Mouse (Mus musculus) intestine, postnatal 0 days (tissue): ENCODE results near the gene Spata17. TPM values are rescaled to one million over a fixed set of nuclear protein-coding genes. Genes with fewer than 3 reads are reported as not detected.

ENCODE experiments used
- ATAC-seq: fragments of 200-750 bp; cut with Nextera tagmentation; 2 replicates; pipeline ENCODE4 v1.8.0; 2017; ENCODE audit warnings: mild to moderate bottlenecking, moderate TSS enrichment, moderate library complexity
- H3K27ac ChIP-seq: fragments of 300-500 bp; sonication (generic); 2 replicates; pipeline ENCODE4 v1.5.1; 2014; ENCODE audit warnings: mild to moderate bottlenecking, low read depth, low read length, moderate library complexity
- H3K27me3 ChIP-seq: fragments of 300-500 bp; sonication (generic); replicated peaks from 2 replicates; pipeline ENCODE4 v1.6.1; 2014; ENCODE audit warnings: low read length, mixed read lengths; ENCODE audit not compliant: control insufficient read depth, insufficient read depth
- H3K36me3 ChIP-seq: fragments of 300-500 bp; sonication (generic); 2 replicates; pipeline ENCODE4 v1.6.1; 2014; ENCODE audit warnings: mild to moderate bottlenecking, moderate library complexity; ENCODE audit not compliant: control insufficient read depth, insufficient read depth
- H3K4me1 ChIP-seq: fragments of 300-500 bp; sonication (generic); replicated peaks from 2 replicates; pipeline ENCODE4 v1.6.1; 2014; ENCODE audit warnings: antibody characterized with exemption, low read length, mixed read lengths; ENCODE audit not compliant: control insufficient read depth, insufficient read depth
- H3K4me2 ChIP-seq: fragments of 300-500 bp; sonication (generic); replicated peaks from 2 replicates; pipeline ENCODE4 v1.6.1; 2014; ENCODE audit warnings: low read depth, mild to moderate bottlenecking, moderate library complexity
- H3K4me3 ChIP-seq: fragments of 300-500 bp; sonication (generic); 2 replicates; pipeline ENCODE4 v1.5.1; 2014; ENCODE audit warnings: low read depth, low read length
- H3K9ac ChIP-seq: fragments of 300-500 bp; sonication (generic); 2 replicates; pipeline ENCODE4 v1.6.1; 2014; ENCODE audit warnings: mild to moderate bottlenecking, low read depth, low read length
- H3K9me3 ChIP-seq: fragments of 300-500 bp; sonication (generic); 2 replicates; pipeline ENCODE4 v1.6.1; 2016; ENCODE audit warnings: mixed run types; ENCODE audit not compliant: control insufficient read depth
- CTCF ChIP-seq: sonication (generic); IDR thresholded peaks from 2 replicates; pipeline ENCODE4 v1.5.1; 2016; ENCODE audit warnings: low read depth, mild to moderate bottlenecking, control low read depth, antibody characterized with exemption, moderate library complexity
- WGBS: fragments of 180-500 bp; shearing (Covaris S2); extraction: QIAGEN DNeasy Blood & Tissue Kit; methylation state at CpG from one replicate; pipeline ENCODE4 v1.1.7; 2014; 5-methylcytosine and 5-hydroxymethylcytosine counted together
- polyA plus RNA-seq: library from polyadenylated mRNA; unstranded; fragments of >200 nt; fragmentation: Nextera tagmentation; extraction: Ambion mirVana; gene quantifications from 2 replicates; pipeline ENCODE4 v1.2.1, GENCODE M21; 2015

The Spata17 gene
- polyA plus RNA-seq, 1 experiment from 2014 or later = 0.13 TPM

- TF ChIP-seq CTCF = no peak
- no peak overlapping the region for H3K27ac ChIP-seq
- no peaks in the 10 kb centered on the region for H3K27me3 ChIP-seq
Measured at GRCm38 (mm10) chr1:187077043-187077334, 138.3 kb downstream of the Spata17 start.

GRCm38 (mm10) chr1:187076198-187077042 is 138.8 kb downstream of the Spata17 start:
- H3K9ac ChIP-seq = no peak overlapping the region
- H3K4me3 ChIP-seq = no peak overlapping the region
- no peak for ATAC-seq
- H3K4me2 ChIP-seq = no peak overlapping the region
- WGBS = 75% methylated on average over 3 of the region's 3 CpGs
- no peak overlapping the region for H3K27ac ChIP-seq
- H3K4me1 ChIP-seq = no peaks in the 10 kb centered on the region
- no peaks in the 10 kb centered on the region for H3K36me3 ChIP-seq
- TF ChIP-seq CTCF = no peak
- no peaks in the 10 kb centered on the region; the same call in 1 of the 2 replicates for H3K9me3 ChIP-seq
- no peaks in the 10 kb centered on the region for H3K27me3 ChIP-seq

More at GRCm38 (mm10) chr1:187077043-187077334, 138.3 kb downstream of the Spata17 start:
- no peaks in the 10 kb centered on the region for H3K36me3 ChIP-seq
- H3K4me2 ChIP-seq = no peak overlapping the region
- ATAC-seq = no peak
- 63% methylated on average over 3 of the region's 3 CpGs for WGBS
- H3K4me1 ChIP-seq = no peaks in the 10 kb centered on the region
- H3K4me3 ChIP-seq = no peak overlapping the region
- H3K9me3 ChIP-seq = no peaks in the 10 kb centered on the region; the same call in 1 of the 2 replicates
- H3K9ac ChIP-seq = no peak overlapping the region

GRCm38 (mm10) chr1:187059874-187060273 is 155.4 kb downstream of the Spata17 start:
- Histone ChIP-seq H3K9ac (no peak overlapping the region), H3K27me3 (no peaks in the 10 kb centered on the region), H3K4me1 (no peaks in the 10 kb centered on the region), H3K27ac (no peak overlapping the region), H3K9me3 (no peaks in the 10 kb centered on the region), H3K4me3 (no peak overlapping the region), H3K36me3 (no peaks in the 10 kb centered on the region), H3K4me2 (no peak overlapping the region)
- 46% methylated on average over 1 of the region's 1 CpGs for WGBS
- TF ChIP-seq CTCF = no peak
- no peak for ATAC-seq

- H3K9ac ChIP-seq = no peak overlapping the region
- no peak for TF ChIP-seq CTCF
- H3K4me1 ChIP-seq = no peaks in the 10 kb centered on the region
- H3K36me3 ChIP-seq = no peaks in the 10 kb centered on the region
- no peak overlapping the region for H3K4me3 ChIP-seq
- H3K27me3 ChIP-seq = no peaks in the 10 kb centered on the region
- 70% methylated on average over 2 of the region's 2 CpGs for WGBS
- ATAC-seq = no peak
- no peaks in the 10 kb centered on the region for H3K9me3 ChIP-seq
- no peak overlapping the region for H3K27ac ChIP-seq
- H3K4me2 ChIP-seq = no peak overlapping the region
Measured at GRCm38 (mm10) chr1:187054333-187054732, 160.9 kb downstream of the Spata17 start.

GRCm38 (mm10) chr1:187053862-187054261 is 161.4 kb downstream of the Spata17 start:
- 75% methylated on average over 3 of the region's 3 CpGs for WGBS
- no peak for TF ChIP-seq CTCF
- no peak overlapping the region for H3K4me3 ChIP-seq
- H3K9ac ChIP-seq = no peak overlapping the region
- no peaks in the 10 kb centered on the region for H3K36me3 ChIP-seq
- no peaks in the 10 kb centered on the region for H3K9me3 ChIP-seq
- ATAC-seq = no peak
- H3K4me2 ChIP-seq = no peak overlapping the region
- H3K27me3 ChIP-seq = no peaks in the 10 kb centered on the region
- H3K27ac ChIP-seq = no peak overlapping the region
- H3K4me1 ChIP-seq = no peaks in the 10 kb centered on the region

GRCm38 (mm10) chr1:187052532-187052931 is 162.7 kb downstream of the Spata17 start:
- no peaks in the 10 kb centered on the region for H3K27me3 ChIP-seq
- H3K9ac ChIP-seq = no peak overlapping the region
- no peak overlapping the region for H3K27ac ChIP-seq
- no peak for ATAC-seq
- H3K4me3 ChIP-seq = no peak overlapping the region
- WGBS = 66% methylated on average over 5 of the region's 5 CpGs
- H3K9me3 ChIP-seq = no peaks in the 10 kb centered on the region
- no peaks in the 10 kb centered on the region for H3K36me3 ChIP-seq
- H3K4me2 ChIP-seq = no peak overlapping the region
- no peaks in the 10 kb centered on the region for H3K4me1 ChIP-seq
- TF ChIP-seq CTCF = no peak

- no peak overlapping the region for H3K4me2 ChIP-seq
- H3K4me3 ChIP-seq = no peak overlapping the region
- no peaks in the 10 kb centered on the region for H3K9me3 ChIP-seq
- 91% methylated on average over 8 of the region's 8 CpGs for WGBS
- H3K27me3 ChIP-seq = no peaks in the 10 kb centered on the region
- no peak overlapping the region for H3K9ac ChIP-seq
- H3K27ac ChIP-seq = no peak overlapping the region
- H3K4me1 ChIP-seq = no peaks in the 10 kb centered on the region
- no peak for ATAC-seq
- H3K36me3 ChIP-seq = no peaks in the 10 kb centered on the region
- no peak for TF ChIP-seq CTCF
Measured at GRCm38 (mm10) chr1:187051296-187051695, 164.0 kb downstream of the Spata17 start.
